Mouse (Mus musculus): ENCODE data around the gene 1700021F07Rik.

The 1700021F07Rik gene

GRCm38 (mm10) chr2:173563336-173563735 lies 41.0 kb downstream of the 1700021F07Rik start:
- no peak for DNase-seq (ENCODE audit: low spot score)

GRCm38 (mm10) chr2:173564179-173564578 lies 41.8 kb downstream of the 1700021F07Rik start:
- no peak for DNase-seq (ENCODE audit: low spot score)
